Mouse (Mus musculus) MEL (cell line): ENCODE results near the gene Orm2.

Experiments
- CHD1 ChIP-seq: IDR thresholded peaks from 2 replicates; pipeline ENCODE4 v1.6.1; 2012; ENCODE audit warnings: low read depth, mild to moderate bottlenecking, inconsistent platforms, low read length, improper control_type of control experiment
- CTCF ChIP-seq, 3 experiments: IDR thresholded peaks in 2 of 3; conservative IDR thresholded peaks in 1 of 3; 2 replicates each; pipeline ENCODE4 v1.5.1; 2011 to 2012; ENCODE audit warnings: low read length in 3 of 3, low read depth in 2 of 3, mild to moderate bottlenecking in 2 of 3, improper control_type of control experiment in 1 of 3, inconsistent platforms in 1 of 3, mixed read lengths in 1 of 3, moderate library complexity in 1 of 3; ENCODE audit not compliant: control insufficient read depth in 1 of 3, insufficient read depth in 1 of 3, poor library complexity in 1 of 3, severe bottlenecking in 1 of 3
- EP300 ChIP-seq, 2 experiments: IDR thresholded peaks; 2 replicates each; pipeline ENCODE4 v1.6.1; 2011; ENCODE audit warnings: improper control_type of control experiment in 2 of 2, low read length in 2 of 2, low read depth in 1 of 2, mild to moderate bottlenecking in 1 of 2
- GATA1 ChIP-seq: IDR thresholded peaks from 2 replicates; pipeline ENCODE4 v1.6.1; 2011; ENCODE audit warnings: low read depth, low read length, improper control_type of control experiment
- MYB ChIP-seq: IDR thresholded peaks from 2 replicates; pipeline ENCODE4 v1.6.1; 2011; ENCODE audit warnings: mild to moderate bottlenecking, low read depth, low read length, improper control_type of control experiment
- NELFE ChIP-seq: IDR thresholded peaks from 2 replicates; pipeline ENCODE4 v1.6.1; 2011; ENCODE audit warnings: low read depth, low read length, improper control_type of control experiment
- NRF1 ChIP-seq: IDR thresholded peaks from 2 replicates; pipeline ENCODE4 v1.6.1; 2014; ENCODE audit warnings: low read depth, mild to moderate bottlenecking, inconsistent platforms, low read length, improper control_type of control experiment, moderate library complexity; ENCODE audit not compliant: poor library complexity, insufficient read depth, severe bottlenecking
- POLR2A ChIP-seq, 2 experiments: IDR thresholded peaks; 2 replicates each; pipeline ENCODE4 v1.6.1; 2011 to 2012; ENCODE audit warnings: low read length in 2 of 2, mild to moderate bottlenecking in 2 of 2, control low read depth in 1 of 2, improper control_type of control experiment in 1 of 2, low read depth in 1 of 2, moderate library complexity in 1 of 2; ENCODE audit not compliant: control insufficient read depth in 1 of 2, insufficient read depth in 1 of 2, poor library complexity in 1 of 2
- SMC3 ChIP-seq: IDR thresholded peaks from 2 replicates; pipeline ENCODE4 v1.6.1; 2011; ENCODE audit warnings: low read depth, low read length, improper control_type of control experiment
- TAL1 ChIP-seq: IDR thresholded peaks from 2 replicates; pipeline ENCODE4 v1.6.1; 2012; ENCODE audit warnings: mild to moderate bottlenecking, inconsistent platforms, low read length, moderate library complexity, mixed read lengths
- UBTF ChIP-seq: IDR thresholded peaks from 2 replicates; pipeline ENCODE4 v1.6.1; 2012; ENCODE audit warnings: low read depth, mild to moderate bottlenecking, inconsistent platforms, low read length, improper control_type of control experiment, moderate library complexity, borderline replicate concordance; ENCODE audit not compliant: insufficient read depth
- USF1 ChIP-seq: IDR thresholded peaks from 2 replicates; pipeline ENCODE4 v1.6.1; 2014; ENCODE audit warnings: low read depth, mild to moderate bottlenecking, inconsistent platforms, low read length, improper control_type of control experiment, moderate library complexity

DNA sequence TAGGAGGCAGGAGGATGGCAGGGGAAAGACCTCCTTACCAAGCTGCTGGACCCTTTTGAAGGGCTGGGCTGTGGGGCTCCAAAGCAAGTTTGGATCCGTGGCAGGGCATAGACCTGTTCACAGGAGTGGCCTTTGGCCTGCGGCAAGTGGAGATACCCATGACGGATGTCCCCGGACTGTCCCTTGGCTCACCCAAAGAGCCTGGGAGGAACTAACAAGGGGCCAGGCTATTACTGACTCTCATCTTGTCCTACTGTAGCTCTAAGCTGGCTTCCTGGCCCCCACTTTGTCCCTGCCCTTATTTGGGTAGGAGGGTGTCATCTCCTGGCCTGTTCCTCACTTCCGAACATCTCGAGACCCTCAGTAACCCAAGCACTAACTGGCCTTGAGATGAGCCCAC is 40.3 kb downstream of the Orm2 start:
- TF ChIP-seq CTCF (IDR thresholded peaks at IDR 0.05 in 2 of 3, conservative IDR thresholded peaks at IDR 0.05 in 1 of 3; ENCODE audit: control insufficient read depth in 1 of 3, insufficient read depth in 1 of 3, low read depth in 2 of 3, low read length in 3 of 3, poor library complexity in 1 of 3, severe bottlenecking in 1 of 3) (no peak), NRF1 (no peak), POLR2A (IDR thresholded peaks at IDR 0.05; ENCODE audit: control insufficient read depth in 1 of 2, insufficient read depth in 1 of 2, low read depth in 1 of 2, low read length in 2 of 2, poor library complexity in 1 of 2) (no peak), USF1 (no peak), SMC3 (no peak), EP300 (IDR thresholded peaks at IDR 0.05; ENCODE audit: low read depth in 1 of 2, low read length in 2 of 2) (no peak), NELFE (no peak), MYB (no peak), CHD1 (no peak), UBTF (no peak), GATA1 (no peak), TAL1 (no peak)
